Mouse (Mus musculus) heart, embryonic 15.5 days (tissue): ENCODE measurements around the gene Fmnl2. TPM values are rescaled to one million over a fixed set of nuclear protein-coding genes. Genes with fewer than 3 reads are reported as not detected.

Experiments used
- ATAC-seq: fragments of 200-750 bp; cut with Nextera tagmentation; replicated peaks from 2 replicates; pipeline ENCODE4 v1.8.0; 2017; ENCODE audit warnings: low read depth, moderate TSS enrichment; ENCODE audit not compliant: insufficient number of reproducible peaks, insufficient read depth, low FRiP score
- H3K27ac ChIP-seq: fragments of 300-500 bp; sonication (generic); 2 replicates; pipeline ENCODE4 v1.5.1; 2015; ENCODE audit warnings: mild to moderate bottlenecking, inconsistent platforms
- H3K27me3 ChIP-seq: fragments of 300-500 bp; sonication (generic); 2 replicates; pipeline ENCODE4 v1.6.1; 2015; ENCODE audit warnings: inconsistent platforms
- H3K36me3 ChIP-seq: fragments of 300-500 bp; sonication (generic); 2 replicates; pipeline ENCODE4 v1.6.1; 2015; ENCODE audit warnings: mild to moderate bottlenecking, inconsistent platforms
- H3K4me1 ChIP-seq: fragments of 300-500 bp; sonication (generic); replicated peaks from 2 replicates; pipeline ENCODE4 v1.6.1; 2015; ENCODE audit warnings: inconsistent platforms
- H3K4me2 ChIP-seq: fragments of 300-500 bp; sonication (generic); 2 replicates; pipeline ENCODE4 v1.6.1; 2015; ENCODE audit warnings: inconsistent platforms, mild to moderate bottlenecking, moderate library complexity
- H3K4me3 ChIP-seq: fragments of 300-500 bp; sonication (generic); 2 replicates; pipeline ENCODE4 v1.5.1; 2015; ENCODE audit warnings: mild to moderate bottlenecking, inconsistent platforms
- H3K9ac ChIP-seq: fragments of 300-500 bp; sonication (generic); 2 replicates; pipeline ENCODE4 v1.6.1; 2015; ENCODE audit warnings: mild to moderate bottlenecking, inconsistent platforms
- H3K9me3 ChIP-seq: fragments of 300-500 bp; sonication (generic); replicated peaks from 2 replicates; pipeline ENCODE4 v1.6.1; 2016; ENCODE audit warnings: inconsistent platforms
- WGBS: fragments of 180-500 bp; shearing (Covaris S2); methylation state at CpG from one replicate; pipeline ENCODE4 v1.1.7; 2015; ENCODE audit warnings: mixed read lengths; 5-methylcytosine and 5-hydroxymethylcytosine counted together
- polyA plus RNA-seq: library from polyadenylated mRNA; unstranded; fragments of >200 nt; fragmentation: Nextera tagmentation; extraction: Ambion mirVana; gene quantifications from 2 replicates; pipeline ENCODE4 v1.2.1, GENCODE M21; 2015

Fmnl2 gene
- polyA plus RNA-seq, 1 experiment from 2014 or later, result 1.0 TPM

GRCm38 (mm10) chr2:53131567-53131966, 273.9 kb downstream of the Fmnl2 start:
- no peaks in the 10 kb centered on the region; the same call in 1 of the 2 replicates for H3K36me3 ChIP-seq
- H3K4me3 ChIP-seq, result no peak overlapping the region
- H3K9ac ChIP-seq, result no peak overlapping the region
- H3K27ac ChIP-seq, result no peak overlapping the region
- no peaks in the 10 kb centered on the region for H3K9me3 ChIP-seq
- H3K27me3 ChIP-seq, result no peaks in the 10 kb centered on the region
- 90% methylated on average over 9 of the region's 9 CpGs for WGBS
- no peak overlapping the region for H3K4me2 ChIP-seq
- no peak for ATAC-seq
- no peaks in the 10 kb centered on the region for H3K4me1 ChIP-seq

GRCm38 (mm10) chr2:53146852-53147251, 289.2 kb downstream of the Fmnl2 start:
- Histone ChIP-seq H3K27me3 (no peaks in the 10 kb centered on the region), H3K27ac (no peak overlapping the region), H3K9ac (no peak overlapping the region), H3K4me1 (no peaks in the 10 kb centered on the region), H3K4me2 (no peak overlapping the region), H3K9me3 (no peaks in the 10 kb centered on the region), H3K4me3 (no peak overlapping the region), H3K36me3 (peaks cover 44% of the 10 kb centered on the region)
- ATAC-seq, result no peak

- Histone ChIP-seq H3K36me3 (peaks cover 17% of the 10 kb centered on the region), H3K4me3 (no peak overlapping the region), H3K27ac (no peak overlapping the region), H3K4me1 (no peaks in the 10 kb centered on the region), H3K4me2 (no peak overlapping the region), H3K9me3 (no peaks in the 10 kb centered on the region), H3K9ac (no peak overlapping the region), H3K27me3 (no peaks in the 10 kb centered on the region)
- no peak for ATAC-seq
Measured at GRCm38 (mm10) chr2:53173966-53174365, 316.3 kb downstream of the Fmnl2 start.

- Histone ChIP-seq H3K4me3 (no peak overlapping the region), H3K9ac (no peak overlapping the region), H3K27me3 (no peaks in the 10 kb centered on the region), H3K27ac (no peak overlapping the region), H3K36me3 (peaks cover 15% of the 10 kb centered on the region), H3K4me2 (no peak overlapping the region), H3K4me1 (peaks cover 6% of the 10 kb centered on the region), H3K9me3 (no peaks in the 10 kb centered on the region)
- ATAC-seq, result no peak
- WGBS, result 85% methylated on average over 3 of the region's 3 CpGs
Measured at GRCm38 (mm10) chr2:53178966-53179365, 321.3 kb downstream of the Fmnl2 start.

GRCm38 (mm10) chr2:53179876-53180275, 322.2 kb downstream of the Fmnl2 start:
- Histone ChIP-seq H3K27me3 (no peaks in the 10 kb centered on the region), H3K4me1 (peaks cover 6% of the 10 kb centered on the region), H3K4me3 (no peak overlapping the region), H3K4me2 (no peak overlapping the region), H3K9me3 (no peaks in the 10 kb centered on the region), H3K9ac (no peak overlapping the region), H3K36me3 (peaks cover 9% of the 10 kb centered on the region), H3K27ac (no peak overlapping the region)
- no peak for ATAC-seq

Other genes starting within 250 kb of the Fmnl2 start
- gene Cacnb4, start 181.0 kb upstream of the Fmnl2 start, polyA plus RNA-seq, result 0.58 and 1.0 TPM in 2 replicates
- gene Stam2, start 115.6 kb upstream of the Fmnl2 start, polyA plus RNA-seq, result 27.1 and 28.7 TPM in 2 replicates